Mouse (Mus musculus): ENCODE results near the gene Cyp2d26. TPM values are rescaled to one million over a fixed set of nuclear protein-coding genes. Genes with fewer than 3 reads are reported as not detected.

Cyp2d26 gene
- polyA plus RNA-seq, 1 experiment from 2014 or later: 0.12 TPM

DNA sequence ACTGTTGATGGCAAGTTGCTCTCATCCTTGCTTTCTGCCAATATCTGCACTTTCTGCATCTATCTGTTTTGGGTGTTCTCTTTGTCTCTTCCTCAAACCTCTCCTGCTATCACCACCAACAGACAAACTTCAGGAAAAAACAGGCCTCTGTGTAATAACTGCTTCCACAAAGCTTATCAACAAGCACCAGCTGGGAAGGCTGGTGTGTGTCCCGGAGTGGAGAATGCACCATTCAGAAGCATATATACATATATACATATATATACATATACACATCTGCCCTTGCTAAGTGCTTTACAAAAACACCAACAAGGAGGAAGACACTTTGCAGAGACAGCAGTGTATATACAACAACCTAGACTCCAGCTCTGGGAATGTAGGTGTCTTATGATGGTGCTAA lies 16.5 kb upstream of the Cyp2d26 start:
- Histone ChIP-seq H3K4me3 (ENCODE audit: low read depth, low read length) (no peak overlapping the region), H3K9ac (ENCODE audit: low read length) (no peak overlapping the region), H3K9me3 (ENCODE audit: control insufficient read depth, low read length) (no peaks in the 10 kb centered on the region), H3K36me3 (ENCODE audit: control insufficient read depth, insufficient read depth, low read length) (no peaks in the 10 kb centered on the region), H3K27ac (replicated peaks; ENCODE audit: low read depth, low read length) (no peak overlapping the region), H3K4me2 (ENCODE audit: low read depth, severe bottlenecking) (no peak overlapping the region), H3K27me3 (ENCODE audit: control insufficient read depth, insufficient read depth, low read length) (no peaks in the 10 kb centered on the region), H3K4me1 (ENCODE audit: control insufficient read depth, insufficient read depth, low read length) (no peaks in the 10 kb centered on the region)
- 89% methylated on average over 1 of the region's 1 CpGs for WGBS
- ATAC-seq (ENCODE audit: insufficient number of reproducible peaks, low FRiP score, low TSS enrichment, low read depth) (no peak), DNase-seq (ENCODE audit: low spot score) (no peak)

DNA sequence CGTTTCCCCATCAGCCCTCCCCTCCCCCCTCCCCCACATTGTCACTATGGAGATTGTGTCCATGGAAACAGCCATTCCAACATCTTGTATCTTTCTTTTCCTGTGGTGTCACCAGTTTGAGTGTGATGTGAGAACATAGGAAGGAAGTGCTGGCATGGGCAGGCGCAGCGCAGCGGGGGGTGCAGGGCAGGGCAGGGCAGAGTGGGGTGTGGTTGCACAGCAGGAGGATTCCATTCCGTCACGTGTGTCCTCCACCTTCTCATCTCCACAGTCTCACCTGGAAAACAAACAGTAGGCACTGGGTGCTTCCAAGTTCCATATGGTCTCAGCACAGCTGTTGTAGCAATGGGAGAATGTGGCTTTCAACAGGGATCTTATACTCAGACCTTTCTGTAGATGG lies 15.4 kb upstream of the Cyp2d26 start:
- ATAC-seq (ENCODE audit: insufficient number of reproducible peaks, low FRiP score, low TSS enrichment, low read depth): no peak
- no peak overlapping the region for H3K4me3 ChIP-seq (ENCODE audit: low read depth, low read length)
- H3K36me3 ChIP-seq (ENCODE audit: control insufficient read depth, insufficient read depth, low read length): no peaks in the 10 kb centered on the region
- WGBS: 84% methylated on average over 6 of the region's 6 CpGs
- no peaks in the 10 kb centered on the region for H3K27me3 ChIP-seq (ENCODE audit: control insufficient read depth, insufficient read depth, low read length)
- DNase-seq (ENCODE audit: low spot score): no peak
- no peaks in the 10 kb centered on the region for H3K9me3 ChIP-seq (ENCODE audit: control insufficient read depth, low read length)
- no peak overlapping the region for H3K27ac ChIP-seq (replicated peaks; ENCODE audit: low read depth, low read length)
- H3K4me2 ChIP-seq (ENCODE audit: low read depth, severe bottlenecking): no peak overlapping the region
- no peak overlapping the region for H3K9ac ChIP-seq (ENCODE audit: low read length)
- H3K4me1 ChIP-seq (ENCODE audit: control insufficient read depth, insufficient read depth, low read length): no peaks in the 10 kb centered on the region

DNA sequence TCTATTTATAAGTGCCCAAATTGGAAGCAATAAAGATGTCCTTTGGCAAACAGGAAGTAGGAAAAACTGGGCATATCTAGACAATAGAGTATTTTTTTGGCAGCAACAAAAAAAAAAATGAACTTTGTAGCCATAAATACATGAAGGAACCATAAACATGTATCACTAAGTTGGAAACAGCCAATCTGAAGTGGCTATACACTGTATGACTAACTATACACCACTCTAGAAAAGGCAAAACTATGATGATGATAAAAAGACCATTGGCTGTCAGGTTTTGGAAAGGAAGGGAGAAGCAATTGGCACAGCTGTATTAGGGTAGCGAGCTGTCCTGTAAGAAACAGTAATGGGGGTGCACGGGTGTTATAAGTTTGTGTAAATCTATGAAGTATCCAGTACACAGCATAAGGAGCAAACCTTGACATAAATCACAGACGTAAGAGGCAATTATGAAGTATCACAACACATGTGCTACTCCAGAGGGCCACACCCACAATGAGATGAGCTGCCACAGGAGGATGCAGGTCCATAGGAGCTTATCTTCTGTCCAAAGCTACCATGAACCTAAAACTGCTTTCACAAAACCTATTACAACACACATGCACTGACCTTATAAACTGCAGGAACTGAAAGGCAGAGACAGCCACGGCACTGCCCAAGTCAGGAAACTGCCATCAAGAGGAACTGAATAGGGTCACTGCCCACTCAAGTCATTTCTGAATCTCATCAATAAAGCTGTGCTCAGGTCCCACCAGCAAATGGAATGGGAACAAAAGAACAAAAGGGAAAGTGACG lies 13.1 kb upstream of the Cyp2d26 start:
- Histone ChIP-seq H3K4me2 (ENCODE audit: low read depth, severe bottlenecking) (no peak overlapping the region), H3K27me3 (ENCODE audit: control insufficient read depth, insufficient read depth, low read length) (no peaks in the 10 kb centered on the region), H3K9me3 (ENCODE audit: control insufficient read depth, low read length) (no peaks in the 10 kb centered on the region), H3K4me1 (ENCODE audit: control insufficient read depth, insufficient read depth, low read length) (no peaks in the 10 kb centered on the region), H3K9ac (ENCODE audit: low read length) (no peak overlapping the region), H3K4me3 (ENCODE audit: low read depth, low read length) (no peak overlapping the region), H3K27ac (replicated peaks; ENCODE audit: low read depth, low read length) (no peak overlapping the region), H3K36me3 (ENCODE audit: control insufficient read depth, insufficient read depth, low read length) (no peaks in the 10 kb centered on the region)
- WGBS: 81% methylated on average over 5 of the region's 5 CpGs
- no peak for ATAC-seq (ENCODE audit: insufficient number of reproducible peaks, low FRiP score, low TSS enrichment, low read depth)
- DNase-seq (ENCODE audit: low spot score): no peak

DNA sequence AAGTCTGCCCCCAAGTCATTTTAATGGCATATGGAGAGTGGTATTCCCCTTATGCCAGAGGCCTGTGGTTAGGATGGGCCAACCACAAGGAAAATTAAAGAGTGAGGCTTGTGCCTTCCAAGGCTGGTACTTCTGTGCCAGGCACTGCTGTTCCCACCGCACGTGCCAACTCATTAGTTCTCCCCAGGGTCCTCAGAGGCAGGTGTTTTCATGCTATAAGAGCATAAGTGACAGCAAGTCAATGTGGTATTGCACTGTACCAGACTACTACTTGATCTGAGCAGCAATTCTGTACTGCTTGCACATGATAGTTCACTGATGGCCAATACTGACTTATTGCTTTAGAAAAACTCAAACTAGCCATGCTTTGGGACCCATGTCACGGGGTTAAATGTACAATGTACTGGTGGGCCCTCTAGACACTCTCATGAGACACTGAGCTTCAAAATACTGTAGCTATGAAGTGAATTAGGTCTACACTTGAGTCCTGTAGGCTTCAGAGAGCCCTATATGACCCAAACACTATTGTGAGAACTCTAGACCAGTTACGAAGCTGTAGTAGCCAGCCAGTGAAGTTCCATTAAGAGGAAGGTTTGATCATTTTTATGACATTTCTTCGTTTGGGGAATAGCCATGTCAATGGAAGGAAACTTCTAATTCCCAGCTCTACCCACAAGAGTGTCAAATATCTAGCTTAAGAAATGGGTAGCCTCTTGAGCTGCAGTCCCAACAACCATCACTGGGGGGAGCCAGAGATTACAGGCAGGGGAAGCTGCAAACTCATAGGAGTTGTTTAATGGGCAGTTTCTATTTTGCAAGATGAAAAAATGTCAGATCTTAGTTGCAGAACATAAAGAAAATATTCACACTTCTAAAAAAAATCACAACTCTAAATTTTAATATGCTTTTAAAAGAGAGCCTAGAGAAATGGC lies 10.9 kb upstream of the Cyp2d26 start:
- 71% methylated on average over 5 of the region's 5 CpGs for WGBS

DNA sequence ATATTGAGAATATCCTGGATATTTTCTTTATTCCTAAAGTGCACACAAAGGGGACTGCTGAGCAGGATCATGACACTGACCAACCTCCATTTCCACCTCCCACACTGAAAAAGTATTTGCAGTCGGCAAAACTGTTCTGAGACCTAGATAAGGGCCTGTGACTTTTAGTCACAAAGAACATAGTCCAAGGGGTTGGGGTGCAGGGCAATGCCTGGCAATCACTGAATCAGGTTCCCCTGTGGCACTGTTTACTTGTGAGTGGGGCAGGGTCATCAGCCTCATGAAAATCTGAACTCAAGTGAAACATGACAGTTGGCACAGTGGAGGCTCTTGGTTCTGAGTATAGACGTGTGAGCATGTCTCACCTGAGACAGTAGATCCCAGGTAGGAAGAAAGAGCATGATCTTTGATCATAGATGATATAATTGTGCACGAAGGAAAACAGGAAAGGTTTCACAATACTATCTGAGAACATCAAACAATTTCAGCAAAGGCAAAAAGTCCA lies 1.9 kb upstream of the Cyp2d26 start:
- Histone ChIP-seq H3K9me3 (ENCODE audit: control insufficient read depth, low read length) (no peaks in the 10 kb centered on the region), H3K4me1 (ENCODE audit: control insufficient read depth, insufficient read depth, low read length) (no peaks in the 10 kb centered on the region), H3K9ac (ENCODE audit: low read length) (no peak overlapping the region), H3K36me3 (ENCODE audit: control insufficient read depth, insufficient read depth, low read length) (no peaks in the 10 kb centered on the region), H3K4me2 (ENCODE audit: low read depth, severe bottlenecking) (no peak overlapping the region), H3K27ac (replicated peaks; ENCODE audit: low read depth, low read length) (no peak overlapping the region), H3K27me3 (ENCODE audit: control insufficient read depth, insufficient read depth, low read length) (no peaks in the 10 kb centered on the region), H3K4me3 (ENCODE audit: low read depth, low read length) (no peak overlapping the region)
- ATAC-seq (ENCODE audit: insufficient number of reproducible peaks, low FRiP score, low TSS enrichment, low read depth) (no peak), DNase-seq (ENCODE audit: low spot score) (no peak)
- 85% methylated on average over 3 of the region's 3 CpGs for WGBS

More for the DNA sequence above, 10.9 kb upstream of the Cyp2d26 start:
- ATAC-seq (ENCODE audit: insufficient number of reproducible peaks, low FRiP score, low TSS enrichment, low read depth) (no peak), DNase-seq (ENCODE audit: low spot score) (peak; percentile 90)
- Histone ChIP-seq H3K4me2 (ENCODE audit: low read depth, severe bottlenecking) (no peak overlapping the region), H3K4me1 (ENCODE audit: control insufficient read depth, insufficient read depth, low read length) (no peaks in the 10 kb centered on the region), H3K27me3 (ENCODE audit: control insufficient read depth, insufficient read depth, low read length) (no peaks in the 10 kb centered on the region), H3K9me3 (ENCODE audit: control insufficient read depth, low read length) (no peaks in the 10 kb centered on the region), H3K27ac (replicated peaks; ENCODE audit: low read depth, low read length) (no peak overlapping the region), H3K4me3 (ENCODE audit: low read depth, low read length) (no peak overlapping the region), H3K9ac (ENCODE audit: low read length) (no peak overlapping the region), H3K36me3 (ENCODE audit: control insufficient read depth, insufficient read depth, low read length) (no peaks in the 10 kb centered on the region)

DNA sequence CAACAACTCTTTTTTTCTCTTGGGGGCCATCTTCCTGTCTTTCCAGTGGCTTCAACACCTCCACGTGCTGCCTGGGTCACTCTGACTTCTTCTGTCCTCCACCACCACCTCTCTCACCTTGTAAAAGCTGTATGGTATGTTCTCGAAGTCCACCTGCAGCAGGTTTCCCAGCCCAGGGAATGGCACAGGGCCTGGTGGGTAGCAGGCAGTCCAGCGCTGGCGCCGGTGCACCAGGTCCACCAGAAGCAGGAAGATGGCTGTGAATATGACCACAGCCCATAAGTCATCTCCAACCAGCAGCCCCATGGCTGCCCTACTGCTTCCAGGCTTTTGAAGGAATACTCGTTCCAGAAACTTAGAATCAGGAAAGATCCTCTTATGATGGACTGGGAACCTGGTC lies 226 bp downstream of the Cyp2d26 start:
- Histone ChIP-seq H3K9ac (ENCODE audit: low read length) (no peak overlapping the region), H3K27ac (replicated peaks; ENCODE audit: low read depth, low read length) (no peak overlapping the region), H3K4me2 (ENCODE audit: low read depth, severe bottlenecking) (no peak overlapping the region), H3K27me3 (ENCODE audit: control insufficient read depth, insufficient read depth, low read length) (no peaks in the 10 kb centered on the region), H3K9me3 (ENCODE audit: control insufficient read depth, low read length) (no peaks in the 10 kb centered on the region), H3K4me3 (ENCODE audit: low read depth, low read length) (no peak overlapping the region), H3K4me1 (ENCODE audit: control insufficient read depth, insufficient read depth, low read length) (no peaks in the 10 kb centered on the region), H3K36me3 (ENCODE audit: control insufficient read depth, insufficient read depth, low read length) (no peaks in the 10 kb centered on the region)
- WGBS: 81% methylated on average over 6 of the region's 6 CpGs
- DNase-seq (ENCODE audit: low spot score): no peak
- ATAC-seq (ENCODE audit: insufficient number of reproducible peaks, low FRiP score, low TSS enrichment, low read depth): no peak

DNA sequence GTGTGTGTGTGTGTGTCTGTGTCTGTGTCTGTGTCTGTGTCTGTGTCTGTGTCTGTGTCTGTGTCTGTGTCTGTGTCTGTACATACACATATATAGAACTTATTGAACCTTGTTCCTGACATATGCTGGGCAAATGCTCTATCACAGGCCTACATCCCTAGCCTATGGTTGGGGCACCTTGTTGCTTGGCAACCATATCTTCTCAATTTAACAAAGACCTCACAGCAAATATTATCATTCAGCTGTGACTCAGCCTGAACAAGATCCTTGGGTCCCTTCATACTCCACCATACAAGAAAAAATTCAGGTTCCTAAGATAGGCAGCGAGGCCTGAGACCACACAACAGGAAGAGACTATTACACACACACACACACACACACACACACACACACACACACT lies 640 bp downstream of the Cyp2d26 start:
- no peak for ATAC-seq (ENCODE audit: insufficient number of reproducible peaks, low FRiP score, low TSS enrichment, low read depth)
- H3K36me3 ChIP-seq (ENCODE audit: control insufficient read depth, insufficient read depth, low read length): no peaks in the 10 kb centered on the region
- H3K9ac ChIP-seq (ENCODE audit: low read length): no peak overlapping the region
- no peak for DNase-seq (ENCODE audit: low spot score)
- H3K4me1 ChIP-seq (ENCODE audit: control insufficient read depth, insufficient read depth, low read length): no peaks in the 10 kb centered on the region
- 81% methylated on average over 1 of the region's 1 CpGs for WGBS
- no peaks in the 10 kb centered on the region for H3K27me3 ChIP-seq (ENCODE audit: control insufficient read depth, insufficient read depth, low read length)
- no peak overlapping the region for H3K4me3 ChIP-seq (ENCODE audit: low read depth, low read length)
- H3K4me2 ChIP-seq (ENCODE audit: low read depth, severe bottlenecking): no peak overlapping the region
- no peaks in the 10 kb centered on the region for H3K9me3 ChIP-seq (ENCODE audit: control insufficient read depth, low read length)
- no peak overlapping the region for H3K27ac ChIP-seq (replicated peaks; ENCODE audit: low read depth, low read length)

DNA sequence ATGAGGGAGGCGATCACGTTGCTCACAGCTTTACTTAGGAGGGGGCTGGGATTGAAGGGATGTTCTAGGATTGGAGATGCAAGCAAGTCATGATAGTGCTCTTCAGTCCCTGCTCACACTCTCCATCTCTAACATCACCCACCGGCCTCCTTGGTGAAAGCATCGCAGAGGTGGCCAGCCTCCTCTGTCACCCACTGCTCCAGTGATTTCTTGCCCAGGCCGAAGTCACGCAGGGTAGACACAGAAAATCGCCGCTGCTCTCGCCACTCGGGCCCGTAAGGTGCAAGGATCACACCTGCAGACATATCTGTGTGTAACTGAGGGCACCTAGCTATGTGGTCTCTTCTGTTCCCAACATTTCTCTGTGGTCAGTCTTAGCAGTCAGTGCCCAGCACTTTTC lies 1.5 kb downstream of the Cyp2d26 start:
- H3K4me2 ChIP-seq (ENCODE audit: low read depth, severe bottlenecking): no peak overlapping the region
- H3K27me3 ChIP-seq (ENCODE audit: control insufficient read depth, insufficient read depth, low read length): no peaks in the 10 kb centered on the region
- H3K36me3 ChIP-seq (ENCODE audit: control insufficient read depth, insufficient read depth, low read length): no peaks in the 10 kb centered on the region
- no peak overlapping the region for H3K9ac ChIP-seq (ENCODE audit: low read length)
- H3K27ac ChIP-seq (replicated peaks; ENCODE audit: low read depth, low read length): no peak overlapping the region
- no peaks in the 10 kb centered on the region for H3K4me1 ChIP-seq (ENCODE audit: control insufficient read depth, insufficient read depth, low read length)
- DNase-seq (ENCODE audit: low spot score) (no peak), ATAC-seq (ENCODE audit: insufficient number of reproducible peaks, low FRiP score, low TSS enrichment, low read depth) (no peak)
- WGBS: 92% methylated on average over 11 of the region's 11 CpGs
- H3K9me3 ChIP-seq (ENCODE audit: control insufficient read depth, low read length): no peaks in the 10 kb centered on the region
- H3K4me3 ChIP-seq (ENCODE audit: low read depth, low read length): no peak overlapping the region
